Mouse (Mus musculus) naive thymus-derived CD4-positive, alpha-beta T cell, adult 2 months (primary cell): ENCODE data around the gene Cdk4.

ENCODE experiments used
- DNase-seq: peaks from one replicate; pipeline ENCODE4 v3.0.0-alpha.2; 2011; ENCODE audit warnings: low read depth

Cdk4 gene

GRCm38 (mm10) chr10:127063239-127063872 is at the start of gene Cdk4:
Cdk4 (plus strand) TSS chr10:127063534.
- DNase-seq: peak; percentile 98

GRCm38 (mm10) chr10:127016488-127016887 is 46.8 kb upstream of the Cdk4 start:
- DNase-seq: no peak

GRCm38 (mm10) chr10:127017071-127017470 is 46.3 kb upstream of the Cdk4 start:
- no peak for DNase-seq

- DNase-seq: no peak
Measured at GRCm38 (mm10) chr10:127018422-127018821, 44.9 kb upstream of the Cdk4 start.

- DNase-seq: peak; percentile 91
Measured at GRCm38 (mm10) chr10:127030336-127031296, 32.7 kb upstream of the Cdk4 start, which contains the start of gene Tsfm. Tsfm (minus strand) TSS chr10:127030840.

GRCm38 (mm10) chr10:127033301-127033741 is 30.0 kb upstream of the Cdk4 start:
- DNase-seq: no peak

GRCm38 (mm10) chr10:127036273-127036672 is 27.1 kb upstream of the Cdk4 start:
- DNase-seq: no peak

- no peak for DNase-seq
Measured at GRCm38 (mm10) chr10:127037641-127038040, 25.7 kb upstream of the Cdk4 start.

- no peak for DNase-seq
Measured at GRCm38 (mm10) chr10:127040569-127041214, 22.6 kb upstream of the Cdk4 start.

GRCm38 (mm10) chr10:127041274-127041766 is 22.0 kb upstream of the Cdk4 start, which contains the start of the genes Mettl1 and Eef1akmt3:
Mettl1 (plus strand) TSS chr10:127041414.
Eef1akmt3 (minus strand) TSS chr10:127041513.
- peak; percentile 38 for DNase-seq

GRCm38 (mm10) chr10:127041774-127042338 is 21.5 kb upstream of the Cdk4 start:
- peak; percentile 90 for DNase-seq

- no peak for DNase-seq
Measured at GRCm38 (mm10) chr10:127042468-127043115, 20.7 kb upstream of the Cdk4 start.

- DNase-seq: no peak
Measured at GRCm38 (mm10) chr10:127043187-127043586, 20.1 kb upstream of the Cdk4 start.

- no peak for DNase-seq
Measured at GRCm38 (mm10) chr10:127047954-127048353, 15.4 kb upstream of the Cdk4 start, which contains the start of gene Cyp27b1. Cyp27b1 (plus strand) TSS chr10:127048250.

GRCm38 (mm10) chr10:127048608-127049394 is 14.5 kb upstream of the Cdk4 start:
- no peak for DNase-seq

- peak; percentile 59 for DNase-seq
Measured at GRCm38 (mm10) chr10:127049395-127050118, 13.8 kb upstream of the Cdk4 start.

GRCm38 (mm10) chr10:127050119-127050474 is 13.2 kb upstream of the Cdk4 start:
- no peak for DNase-seq

- no peak for DNase-seq
Measured at GRCm38 (mm10) chr10:127054646-127055045, 8.7 kb upstream of the Cdk4 start.

GRCm38 (mm10) chr10:127055406-127055805 is 7.9 kb upstream of the Cdk4 start:
- no peak for DNase-seq

GRCm38 (mm10) chr10:127056490-127056889 is 6.8 kb upstream of the Cdk4 start:
- DNase-seq: no peak
